Mouse (Mus musculus): ENCODE data around the gene Kat2b.

DNA sequence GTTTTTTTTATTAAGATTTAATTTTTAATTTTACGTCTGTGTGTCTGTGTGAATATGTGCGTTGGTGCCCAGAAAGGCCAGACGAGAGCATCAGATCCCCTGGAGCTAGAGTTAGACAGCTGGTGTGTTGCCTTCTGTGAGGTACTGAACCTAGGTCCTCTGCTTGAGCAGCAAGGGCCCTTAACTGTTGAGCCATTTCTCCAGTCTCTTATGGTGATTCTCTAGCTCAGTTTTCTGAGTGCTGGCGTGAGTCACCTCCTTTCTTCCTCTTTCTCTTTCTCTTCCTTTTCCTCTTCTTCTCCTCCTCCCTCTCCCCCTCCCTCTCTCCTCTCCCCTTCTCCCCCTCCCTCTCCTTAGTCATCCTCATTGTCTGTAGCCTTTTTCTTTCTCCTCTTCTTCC is 27.9 kb downstream of the Kat2b start:
- TF ChIP-seq CTCF (IDR thresholded peaks at IDR 0.05; ENCODE audit: low read depth, low read length) (no peak), TAL1 (conservative IDR thresholded peaks at IDR 0.05; ENCODE audit: low read depth, low read length) (no peak)
